Mouse (Mus musculus): ENCODE results near the gene Sez6.

Gene Sez6

GRCm38 (mm10) chr11:77980281-77981204, 49.9 kb downstream of the Sez6 start:
- CTCF ChIA-PET = interaction anchor here (0.7 to 0.8 kb wide), 2 partner anchors 47 to 86 kb away, joined by 3 to 10 read pairs; no protein-coding TSS in a partner anchor

GRCm38 (mm10) chr11:77981609-77982440, 51.2 kb downstream of the Sez6 start:
- CTCF ChIA-PET = interaction anchor here (0.5 to 0.7 kb wide), 9 partner anchors 17 to 1544 kb away, joined by 3 to 16 read pairs (median 4); no protein-coding TSS in a partner anchor

- CTCF ChIA-PET = interaction anchor here (0.6 to 0.7 kb wide), 5 partner anchors 78 to 1543 kb away, joined by 3 to 6 read pairs (median 4); no protein-coding TSS in a partner anchor
These were observed 51.9 kb downstream of the Sez6 start, which contains the start of gene Phf12 for GRCm38 (mm10) chr11:77982441-77982905. Phf12 (plus strand) TSS chr11:77982754.

- CTCF ChIA-PET = interaction anchor here (0.7 kb wide), 1 partner anchor 109 kb away, joined by 6 read pairs; no protein-coding TSS in a partner anchor
These were observed 52.8 kb downstream of the Sez6 start for GRCm38 (mm10) chr11:77983191-77983936.

- CTCF ChIA-PET = no interaction called here
These were observed 53.6 kb downstream of the Sez6 start for GRCm38 (mm10) chr11:77983937-77984835.

GRCm38 (mm10) chr11:77984836-77985231, 54.2 kb downstream of the Sez6 start:
- CTCF ChIA-PET = interaction anchor here (0.6 kb wide), 1 partner anchor 77 kb away, joined by 3 read pairs; no protein-coding TSS in a partner anchor

- CTCF ChIA-PET = interaction anchor here (0.6 kb wide), 2 partner anchors 42 to 78 kb away, joined by 3 read pairs; no protein-coding TSS in a partner anchor
These were observed 55.0 kb downstream of the Sez6 start for GRCm38 (mm10) chr11:77985541-77986065.

GRCm38 (mm10) chr11:77989071-77989690, 58.6 kb downstream of the Sez6 start:
- CTCF ChIA-PET = no interaction called here

- CTCF ChIA-PET = interaction anchor here (0.6 kb wide), 2 partner anchors 381 to 1252 kb away, joined by 3 read pairs; no protein-coding TSS in a partner anchor
These were observed 65.0 kb downstream of the Sez6 start for GRCm38 (mm10) chr11:77995556-77995955.

GRCm38 (mm10) chr11:78006446-78006845, 75.8 kb downstream of the Sez6 start:
- CTCF ChIA-PET = no interaction called here

GRCm38 (mm10) chr11:78019676-78020075, 89.1 kb downstream of the Sez6 start:
- CTCF ChIA-PET = interaction anchor here (0.6 to 1.2 kb wide), 2 partner anchors 17 to 198 kb away, joined by 4 read pairs; no protein-coding TSS in a partner anchor

GRCm38 (mm10) chr11:78023607-78024006, 93.0 kb downstream of the Sez6 start:
- CTCF ChIA-PET = no interaction called here
